Mouse (Mus musculus) kidney, adult 8-10 months (tissue): ENCODE measurements around the gene Cd99l2.
"Not testable (repeated sequence)": the region's sequence is repeated elsewhere in the genome, so short reads cannot be mapped to it uniquely, and the experiment has no call there.

Source experiments
- DNase-seq, 2 experiments: peaks; one replicate each; pipeline ENCODE4 v3.0.0; 2022

The Cd99l2 gene

DNA sequence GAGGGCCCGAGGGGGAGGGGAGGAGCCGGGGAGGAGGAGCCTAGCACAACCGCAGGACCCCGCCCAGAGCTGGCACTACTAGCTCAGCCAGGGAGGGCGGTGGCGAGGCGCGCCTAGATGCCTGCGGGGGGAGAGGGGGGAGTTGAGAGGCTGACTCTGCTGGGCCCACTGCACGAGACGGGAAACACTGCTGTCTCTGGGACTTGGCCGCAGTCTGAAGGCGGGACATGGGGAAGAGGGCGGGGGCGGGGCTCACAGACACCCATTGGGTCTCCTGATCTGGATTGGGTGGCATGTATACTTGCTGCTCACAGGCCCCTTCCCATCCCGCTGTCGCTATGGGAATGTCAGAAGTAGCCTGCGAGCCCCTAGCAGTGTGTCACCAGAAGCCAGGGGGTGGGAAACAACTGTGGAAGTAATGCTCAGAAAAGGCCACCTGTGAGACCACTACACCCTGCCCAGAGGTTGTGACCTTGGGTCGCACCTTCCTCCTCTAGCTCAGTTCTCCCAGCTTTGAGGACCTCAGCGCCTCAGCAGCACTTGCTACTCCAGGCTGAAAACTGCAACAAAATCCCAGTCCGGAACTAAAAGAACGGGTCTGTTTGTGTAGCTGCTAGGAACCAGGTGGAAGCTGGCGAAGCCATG lies at the start of gene Cd99l2:
Cd99l2 (minus strand) TSS at position 216 of the 645 bp plus-strand sequence.
- DNase-seq = peak; percentile 81 to 86

DNA sequence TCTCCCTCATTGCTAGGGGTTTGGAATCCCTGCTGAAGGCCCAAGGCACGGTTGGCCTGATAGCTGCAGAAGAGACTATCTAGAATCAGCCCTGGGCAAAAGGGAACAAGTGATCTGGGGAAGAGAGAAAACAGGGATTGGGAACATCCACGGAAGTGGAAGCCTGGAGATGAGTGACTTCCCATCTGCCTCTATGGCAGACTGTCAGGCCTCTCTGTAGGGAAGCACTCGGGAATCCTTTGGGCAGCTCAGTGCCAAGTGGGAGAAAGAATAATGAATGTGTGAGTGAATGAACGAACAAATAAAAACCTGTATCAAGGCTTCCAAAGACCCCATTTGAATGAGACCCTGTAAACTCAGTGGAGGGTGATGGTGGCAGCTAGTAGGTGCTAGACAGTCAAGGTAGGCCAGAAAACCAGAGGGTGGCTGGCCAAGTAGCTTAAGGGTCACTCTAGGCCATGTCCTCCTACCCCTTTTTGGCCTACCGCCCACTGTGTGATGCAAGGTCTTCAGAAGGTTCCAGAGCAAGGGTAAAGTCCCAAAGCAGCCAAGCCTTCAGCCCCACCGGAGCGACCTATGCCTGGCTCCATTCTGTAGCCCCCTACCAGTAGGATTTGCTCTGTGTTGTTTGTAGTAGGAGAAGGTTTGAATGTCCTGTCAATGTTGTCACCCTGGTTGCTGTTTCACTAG lies 48.3 kb upstream of the Cd99l2 start:
- DNase-seq = peak; percentile 46 to 73

DNA sequence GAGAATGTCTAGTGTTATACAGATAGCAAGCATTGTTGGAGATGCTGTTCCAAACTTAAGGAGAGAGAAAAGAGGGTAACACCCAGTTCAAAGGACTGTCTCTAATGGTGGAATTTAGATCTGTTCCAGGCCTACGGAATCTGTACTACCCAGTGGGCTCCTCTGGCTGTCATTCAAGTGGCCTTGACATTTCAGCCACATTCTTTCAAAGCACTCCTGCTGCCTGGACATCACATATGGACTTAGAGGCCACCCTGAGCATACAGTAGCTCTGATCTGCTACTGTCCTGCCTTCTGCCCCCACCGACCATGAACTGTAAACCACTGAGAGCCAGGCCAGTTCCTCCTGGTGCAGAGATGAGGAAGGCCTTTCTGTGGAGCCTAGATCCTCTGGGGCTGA lies 45.1 kb upstream of the Cd99l2 start:
- DNase-seq = no peak

DNA sequence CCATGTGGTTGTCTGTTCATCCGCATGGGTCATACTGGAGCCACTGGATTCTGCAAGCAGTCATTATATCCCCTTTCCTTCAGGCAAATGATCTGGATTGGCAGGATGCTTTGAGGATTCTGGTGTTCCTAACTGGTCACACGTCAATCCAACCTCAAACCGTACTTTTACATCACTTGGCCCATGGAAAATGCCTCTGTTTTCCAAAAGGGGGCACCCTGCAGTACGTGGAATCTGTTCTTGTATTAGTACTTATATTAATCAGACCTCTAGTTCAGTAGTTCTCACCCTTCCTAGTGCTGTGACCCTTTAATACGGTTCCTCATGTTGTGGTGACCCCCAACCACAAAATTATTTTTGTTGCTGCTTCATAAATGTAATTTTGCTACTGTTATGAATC lies 41.5 kb upstream of the Cd99l2 start:
- DNase-seq = peak in 1 of 2 experiments; percentile 2

DNA sequence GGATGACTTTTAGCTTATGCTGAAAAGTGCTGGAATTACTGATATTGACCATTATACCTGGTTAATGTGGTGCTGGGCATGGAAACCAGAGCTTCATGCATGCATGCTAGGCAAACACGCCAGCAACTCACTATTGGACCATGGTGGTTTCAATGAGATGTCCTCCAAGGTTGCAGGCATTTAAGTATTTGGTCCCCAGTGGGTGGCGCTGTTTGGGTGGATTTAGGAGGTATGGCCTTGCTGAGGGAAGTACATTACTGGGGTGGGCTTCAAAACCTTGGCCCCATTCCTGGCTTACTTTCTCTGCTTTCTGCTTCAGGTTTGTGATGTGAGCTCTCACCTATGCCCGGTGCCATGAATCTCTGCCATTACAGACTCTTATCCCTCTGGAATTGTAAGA lies 40.0 kb upstream of the Cd99l2 start:
- DNase-seq = no peak

DNA sequence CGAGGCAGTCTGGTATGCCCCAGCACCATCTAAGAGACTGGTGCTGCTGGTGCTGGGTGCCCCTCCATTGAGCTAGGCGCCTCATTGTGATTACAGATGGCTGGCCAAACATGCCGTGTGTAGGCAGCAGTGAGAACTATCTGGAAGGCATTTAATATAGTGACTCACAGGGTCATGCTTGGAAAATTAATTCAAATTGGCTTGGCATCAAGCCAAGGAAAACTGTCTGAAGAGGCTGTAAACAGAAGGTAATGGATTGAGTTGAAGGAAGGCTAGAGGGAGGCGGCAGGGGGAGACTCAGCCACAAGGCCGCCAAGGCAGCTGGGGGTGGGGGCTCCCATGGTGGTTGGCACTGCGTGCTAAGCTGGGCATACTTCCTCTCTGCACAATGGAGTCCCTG lies 36.0 kb upstream of the Cd99l2 start:
- peak in 1 of 2 experiments; percentile 31 for DNase-seq

DNA sequence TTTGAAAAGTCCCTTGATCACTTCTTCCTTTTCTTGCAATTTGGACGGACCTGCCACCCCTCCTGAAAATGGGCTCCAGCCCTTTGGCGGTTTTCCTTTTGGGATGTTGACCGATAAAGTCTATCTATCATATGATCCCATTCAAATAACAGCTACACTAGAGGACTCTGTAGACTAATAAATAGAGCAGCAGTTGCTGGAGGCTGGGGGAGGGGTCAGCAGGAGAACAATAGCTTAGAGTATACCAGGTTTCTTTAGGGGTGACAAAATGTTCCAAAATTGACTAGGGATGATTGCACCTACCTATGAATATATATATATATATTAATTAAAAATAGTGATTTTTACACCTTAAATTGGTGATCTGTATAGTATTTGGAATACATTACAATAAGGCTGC lies 35.5 kb upstream of the Cd99l2 start:
- no peak for DNase-seq

DNA sequence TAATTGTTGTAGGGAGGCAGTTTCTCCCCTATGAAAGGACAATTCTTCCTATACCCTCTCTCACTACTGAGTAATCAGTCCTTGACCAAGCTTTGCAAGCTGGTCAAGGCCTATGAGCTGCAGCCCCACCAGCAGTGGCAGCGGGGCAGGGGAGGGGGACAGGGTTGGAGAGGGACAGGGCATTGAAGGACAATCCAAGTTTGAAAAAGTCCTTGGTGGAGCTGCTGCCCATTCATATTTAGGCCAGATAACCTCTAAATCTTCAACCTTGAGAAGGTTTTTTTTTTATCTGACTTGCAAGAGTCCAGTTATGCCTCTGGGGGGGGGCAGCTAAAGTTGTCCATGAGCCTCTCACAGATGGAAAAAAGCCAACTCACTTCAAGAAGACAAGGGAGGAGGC lies 34.8 kb upstream of the Cd99l2 start:
- DNase-seq = no peak

DNA sequence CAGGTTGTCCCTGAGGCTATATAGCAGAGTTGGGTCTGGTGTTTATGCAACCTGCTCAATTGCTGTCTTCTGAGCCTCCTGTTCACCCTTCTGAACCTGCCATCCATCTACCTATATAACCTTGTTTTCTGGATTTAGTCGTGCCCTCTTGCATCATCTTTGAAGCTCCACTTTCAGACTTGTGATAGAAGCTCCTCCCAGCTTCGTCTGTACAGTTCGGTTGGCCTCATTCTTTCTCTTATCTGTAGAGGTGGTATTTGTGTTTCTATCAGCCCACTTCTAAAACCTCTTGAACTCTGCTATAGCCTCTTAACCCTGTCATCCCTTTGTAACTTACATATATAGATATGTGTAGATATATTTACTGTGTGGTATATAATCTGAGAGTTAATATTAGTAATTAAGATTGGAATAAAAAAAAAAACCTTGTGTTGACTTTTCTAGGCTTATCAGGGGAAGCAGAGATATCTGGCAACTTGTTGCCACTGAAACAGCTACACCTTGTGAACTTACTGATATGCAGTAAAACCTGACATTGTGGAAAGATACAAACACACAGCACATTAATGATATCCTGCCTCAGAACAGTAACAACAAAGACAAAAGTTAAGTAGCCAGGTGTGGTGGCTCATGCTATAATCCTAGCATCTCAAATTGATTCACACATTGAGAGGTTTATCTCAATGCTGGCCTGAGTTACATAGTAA lies 33.1 kb upstream of the Cd99l2 start:
- DNase-seq = no peak

DNA sequence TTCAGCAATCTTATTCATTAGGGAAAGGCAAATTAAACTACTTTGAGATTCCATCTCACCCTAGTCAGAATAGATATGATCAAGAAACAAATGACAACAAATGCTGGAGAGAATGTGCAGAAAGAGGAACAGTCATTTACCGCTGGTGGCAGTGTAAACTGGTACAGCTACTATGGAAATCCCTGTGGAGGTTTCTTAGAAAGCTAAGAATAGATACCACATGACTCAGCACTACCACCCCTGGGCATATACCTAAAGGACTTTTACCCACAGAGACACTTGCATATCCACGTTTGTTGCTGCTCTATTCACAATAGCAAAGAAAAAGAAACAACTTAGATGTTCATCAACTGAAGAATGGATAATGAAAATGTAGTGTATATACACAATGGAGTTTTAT lies 31.7 kb upstream of the Cd99l2 start:
- no peak for DNase-seq

DNA sequence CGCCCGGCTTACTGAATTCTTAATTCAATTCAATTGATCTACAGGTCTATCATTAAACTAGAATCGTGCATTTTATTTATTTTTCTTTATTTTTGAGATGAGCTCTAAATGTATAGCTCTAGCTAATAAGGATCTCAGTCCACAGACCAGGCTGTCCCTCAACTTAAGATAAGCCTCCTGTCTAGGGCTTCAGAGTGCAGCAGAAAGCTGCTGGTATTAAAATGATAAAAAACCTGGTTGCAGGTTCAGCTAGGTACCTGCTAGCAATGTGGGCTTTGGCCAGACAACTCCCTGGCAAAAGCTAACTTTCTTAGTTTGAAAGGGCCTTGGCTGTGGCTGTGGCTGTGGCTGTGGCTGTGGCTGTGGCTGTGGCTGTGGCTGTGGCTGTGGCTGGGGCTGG lies 30.2 kb upstream of the Cd99l2 start:
- no peak for DNase-seq

DNA sequence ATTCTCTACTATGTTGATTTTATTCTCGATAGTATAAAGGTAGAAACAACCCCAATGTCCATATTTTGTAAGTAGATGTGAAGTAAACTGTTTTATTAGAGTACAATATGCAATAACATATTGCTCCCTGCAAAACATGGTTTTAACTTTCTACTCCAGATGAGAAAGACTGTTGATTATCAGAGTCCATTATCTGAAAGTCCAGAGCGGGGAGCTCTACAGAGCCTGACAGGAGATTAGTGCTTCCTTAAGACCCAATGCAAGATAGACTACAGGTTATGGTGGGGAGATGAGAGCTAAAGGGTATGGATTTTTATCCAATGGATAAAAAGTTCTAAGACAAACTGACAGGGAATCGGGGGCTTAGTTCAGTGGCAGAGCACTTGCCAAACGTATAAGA lies 26.6 kb upstream of the Cd99l2 start:
- no peak for DNase-seq

DNA sequence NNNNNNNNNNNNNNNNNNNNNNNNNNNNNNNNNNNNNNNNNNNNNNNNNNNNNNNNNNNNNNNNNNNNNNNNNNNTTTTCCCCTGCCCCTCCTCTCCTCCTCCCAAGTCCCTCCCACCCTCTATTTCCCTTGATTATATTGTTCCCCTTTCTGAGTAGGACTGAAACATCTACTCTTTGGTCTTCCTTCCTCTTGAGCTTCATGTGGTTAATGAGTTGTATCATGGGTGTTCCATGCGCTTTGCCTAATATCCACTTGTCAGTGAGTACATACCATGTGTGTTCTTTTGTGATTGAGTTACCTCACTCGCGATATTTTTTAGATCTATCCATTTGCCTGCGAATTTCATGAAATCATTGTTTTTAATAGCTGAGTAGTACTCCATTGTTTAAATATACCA lies 13.9 kb upstream of the Cd99l2 start:
- DNase-seq = not testable (repeated sequence)

DNA sequence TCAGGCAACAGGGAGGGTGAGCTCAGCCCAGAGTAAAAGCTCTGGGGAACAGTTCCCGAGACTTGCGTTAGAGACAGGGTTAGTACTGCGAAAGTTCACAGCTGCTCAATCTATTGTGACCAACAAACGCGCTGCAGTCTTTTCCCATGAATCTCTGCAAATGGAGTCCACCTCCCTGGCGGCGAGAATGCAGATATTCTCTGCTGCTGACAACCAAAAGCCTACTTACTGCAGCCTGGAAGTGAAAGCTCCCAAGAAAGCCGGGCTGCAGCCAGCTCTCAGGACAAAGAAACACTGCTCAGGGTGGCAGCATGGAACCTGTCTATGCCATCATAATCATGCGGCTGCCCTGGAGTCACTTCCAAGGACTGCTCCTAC lies 619 bp upstream of the Cd99l2 start:
- DNase-seq = peak; percentile 31 to 32

DNA sequence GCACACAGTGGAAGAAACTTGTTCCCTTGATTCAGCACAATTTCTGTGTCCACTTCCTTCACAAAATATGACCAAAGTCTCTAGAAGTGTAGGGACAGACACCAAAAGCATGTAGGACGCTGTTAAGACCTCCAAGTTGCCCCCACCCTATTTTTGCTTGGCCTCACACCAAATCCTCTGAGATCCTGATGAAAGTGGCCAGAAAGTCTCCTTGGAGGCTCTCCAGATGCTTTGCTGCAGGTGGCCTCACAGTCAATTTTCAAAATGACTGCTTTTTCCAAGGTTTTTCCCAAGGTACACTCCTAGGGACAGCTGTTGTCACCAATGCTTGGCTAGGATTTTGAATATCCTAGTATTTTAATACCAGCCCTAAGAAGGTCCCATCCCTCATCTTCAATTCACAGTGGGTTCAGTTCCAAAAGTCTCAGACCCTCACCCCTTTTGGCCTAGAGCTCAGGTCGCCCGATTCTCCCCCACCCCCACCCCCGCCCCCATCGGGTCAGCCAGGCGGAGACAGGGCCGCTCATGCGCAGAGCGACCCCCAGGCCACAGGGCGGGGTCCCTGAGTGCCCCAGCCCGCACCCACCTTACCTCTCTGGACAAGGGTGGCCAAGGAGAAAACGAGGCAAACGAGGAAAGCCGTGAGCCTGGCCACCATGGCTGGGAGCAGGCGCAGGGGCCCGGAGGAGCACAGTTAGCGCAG lies 567 bp downstream of the Cd99l2 start:
- peak in 1 of 2 experiments; percentile 9 for DNase-seq

DNA sequence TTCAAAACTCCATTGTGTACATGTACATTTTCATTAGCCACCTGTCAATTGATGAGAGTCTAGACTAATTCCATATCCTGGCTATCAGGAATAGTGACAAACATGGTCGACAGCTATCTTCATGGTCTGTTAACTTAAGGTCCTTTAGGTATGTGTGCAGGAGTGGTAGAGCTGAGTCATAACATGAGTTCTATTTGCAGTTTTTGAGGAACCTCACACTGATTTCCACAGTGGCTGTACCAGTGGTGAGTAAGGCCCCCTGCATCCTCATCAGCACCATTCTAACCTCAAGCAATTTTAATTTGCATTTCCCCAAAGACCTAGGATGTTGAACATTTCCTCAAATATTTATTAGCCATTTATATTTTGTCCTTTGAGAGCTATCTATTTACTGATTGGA lies 3.3 kb downstream of the Cd99l2 start:
- no peak for DNase-seq

DNA sequence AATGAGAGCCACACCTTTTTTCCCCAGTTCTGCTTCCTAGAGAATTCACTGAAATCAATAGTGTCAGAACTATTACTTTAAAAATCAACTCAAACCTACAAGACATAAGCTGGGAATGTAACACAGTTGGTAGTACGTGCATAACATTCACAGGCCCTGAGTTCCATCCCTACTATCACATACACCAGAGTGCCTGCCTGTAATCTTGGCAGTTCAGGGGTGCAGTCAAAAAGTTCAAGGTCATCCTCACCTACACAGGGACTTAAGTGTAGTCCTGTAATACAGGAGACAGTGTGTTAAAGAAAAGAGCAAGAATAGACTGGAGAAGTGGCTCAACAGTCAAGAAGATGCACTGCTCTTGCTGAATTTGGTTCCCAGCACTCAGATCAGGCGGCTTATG lies 10.4 kb downstream of the Cd99l2 start:
- DNase-seq = no peak

DNA sequence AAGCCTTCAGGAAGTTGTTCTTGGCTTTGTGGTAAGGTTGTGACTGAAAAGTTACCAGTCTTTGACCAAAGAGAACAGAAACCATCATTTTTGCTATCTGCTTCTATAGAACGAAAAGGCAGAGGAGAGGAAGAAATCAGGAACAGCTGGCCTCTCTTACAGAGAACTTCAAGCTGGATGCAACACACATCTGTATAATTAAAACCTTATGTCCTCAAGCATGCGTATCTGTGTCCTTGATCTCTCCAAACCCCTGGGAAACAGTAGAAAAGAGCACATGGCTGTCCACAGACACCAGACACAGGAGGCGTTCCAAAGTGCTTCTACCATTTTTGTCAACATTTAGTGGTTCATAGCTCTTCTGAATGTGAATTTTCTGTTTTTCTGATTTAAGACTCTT lies 16.7 kb downstream of the Cd99l2 start:
- no peak for DNase-seq

DNA sequence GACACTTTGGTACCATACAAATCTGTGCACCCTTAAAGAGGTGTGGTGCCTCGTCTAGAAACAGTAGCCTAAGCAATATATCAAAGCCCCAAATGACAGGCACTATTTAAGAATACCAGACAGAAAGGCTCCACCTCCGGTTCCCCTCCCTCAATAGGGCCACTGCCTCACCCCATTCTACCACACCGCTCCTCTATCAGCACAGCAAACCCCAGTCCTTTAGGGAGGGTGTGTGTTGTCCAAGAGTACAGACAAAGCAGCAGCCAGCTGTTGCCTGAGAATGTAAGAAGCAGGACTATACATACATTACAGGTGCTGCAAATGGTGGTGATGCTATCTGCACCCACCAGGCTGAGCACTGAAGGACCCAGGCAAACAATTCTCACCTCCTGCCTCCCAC lies 17.2 kb downstream of the Cd99l2 start:
- no peak for DNase-seq

DNA sequence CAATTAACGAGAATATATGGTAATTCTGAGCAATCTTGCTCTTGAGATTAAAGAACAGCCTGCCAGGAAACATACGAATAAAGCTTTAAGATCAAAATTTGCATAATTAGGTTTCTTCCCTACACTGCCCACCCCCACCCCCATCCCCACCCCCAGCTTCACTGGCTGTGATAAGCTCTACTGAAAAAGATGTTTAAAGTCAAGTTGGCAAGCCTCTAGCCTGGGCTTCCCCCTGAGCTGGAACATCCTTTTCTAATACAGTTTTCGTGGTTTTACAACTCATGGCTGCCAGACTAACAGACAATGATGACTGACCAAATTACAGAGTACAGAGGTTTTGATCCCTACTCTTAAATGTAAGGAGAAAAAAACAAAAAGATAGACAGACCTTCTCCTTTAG lies 17.6 kb downstream of the Cd99l2 start:
- DNase-seq = no peak

DNA sequence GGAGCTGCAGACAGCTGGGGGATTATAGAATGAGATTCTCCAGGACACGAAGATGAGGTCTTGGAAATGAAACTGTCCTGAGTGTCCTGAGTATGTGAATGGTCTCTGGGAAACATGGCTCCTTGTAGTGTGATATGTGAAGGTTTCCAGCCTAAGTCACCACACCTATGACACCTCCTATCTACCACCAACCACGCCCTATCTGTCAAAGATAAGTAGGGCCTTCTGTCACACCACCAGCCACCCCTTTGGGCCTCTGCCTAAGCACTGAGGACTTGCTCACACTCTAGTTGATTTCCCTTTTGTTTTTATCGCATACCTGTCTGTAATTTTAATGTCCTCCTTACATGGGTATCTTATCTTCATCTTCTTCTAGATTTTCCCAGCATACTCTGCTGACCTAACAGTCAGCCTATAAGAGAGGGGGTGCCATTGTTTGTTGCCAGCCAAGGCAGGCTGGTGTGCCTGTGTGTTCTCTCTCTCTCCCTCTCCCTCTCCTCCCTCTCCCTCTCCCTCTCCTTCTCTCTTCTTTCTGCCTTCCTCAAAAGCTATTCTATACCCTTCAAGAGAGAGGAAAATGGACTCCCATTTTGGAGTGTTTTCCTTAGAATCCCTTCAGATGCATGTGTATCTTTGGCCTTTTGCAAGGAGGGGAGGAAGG lies 18.2 kb downstream of the Cd99l2 start:
- DNase-seq = no peak

DNA sequence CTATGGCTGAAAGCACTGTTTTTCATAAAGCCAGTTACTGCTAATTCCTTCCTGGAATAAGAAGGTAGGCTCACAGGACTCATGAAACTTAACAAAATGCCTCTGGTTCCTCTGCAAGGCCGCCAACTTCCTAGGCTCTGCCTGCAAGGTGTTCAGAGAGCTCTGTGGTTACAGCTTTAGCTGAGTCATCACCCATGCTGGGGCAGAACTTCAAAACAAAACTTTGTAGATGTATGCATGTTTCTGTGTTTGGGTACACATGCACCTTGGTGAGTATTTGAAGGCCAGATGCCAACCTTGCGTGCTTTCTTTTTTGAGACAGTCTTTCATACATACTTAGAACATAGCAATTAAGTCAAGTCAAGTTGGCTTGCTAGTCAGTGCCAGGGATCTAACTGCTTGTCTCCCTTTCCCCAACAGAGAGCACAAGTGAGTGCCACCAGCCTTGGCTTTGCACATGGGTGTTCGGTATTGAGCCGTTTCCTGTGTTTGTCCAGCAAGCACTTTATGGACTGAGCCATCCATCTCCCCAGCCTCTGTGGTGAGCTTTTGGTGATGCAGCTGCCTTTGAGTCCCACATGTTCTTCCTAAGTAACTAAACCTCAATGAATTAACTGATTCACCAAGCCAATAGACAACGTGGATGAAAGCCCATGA lies 23.9 kb downstream of the Cd99l2 start:
- DNase-seq = no peak

DNA sequence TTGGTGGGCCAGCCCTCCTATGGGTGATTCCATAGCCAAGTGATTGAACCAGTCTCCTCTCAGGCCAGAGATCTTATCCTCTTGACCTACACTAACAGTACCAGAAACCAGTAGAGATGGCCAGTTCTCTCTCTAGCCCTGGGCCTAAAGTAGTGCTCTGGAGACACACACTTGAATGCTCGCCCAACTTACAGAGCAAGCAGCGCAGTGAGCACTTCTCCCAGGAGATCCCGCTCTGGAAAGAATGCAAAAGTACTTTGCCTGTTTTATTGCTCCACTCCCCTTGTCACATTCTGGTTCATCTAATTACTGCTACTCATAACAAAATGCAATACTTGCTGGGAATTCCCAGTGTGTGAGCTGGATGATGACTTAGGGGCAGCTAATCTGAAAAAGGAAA lies 25.2 kb downstream of the Cd99l2 start:
- DNase-seq = no peak
